ENCODE assay signal across 23 mouse cellular contexts in genomic region chr4:57719370-57719769, GRCm38 (mm10). TPM values are rescaled to one million over a fixed set of nuclear protein-coding genes. Genes with fewer than 3 reads are reported as not detected.
DNase-seq lines count a peak whose midpoint lies in the region; ATAC-seq and TF ChIP-seq lines count a peak whose summit lies in the region.
"Had no signal": no experiment of that assay in that cellular context is flagged by ENCODE, and none has a peak within 500 bp of the region (broad histone marks: within the 10 kb centered on the region; RNA-seq: fewer than 3 reads in every experiment).

No protein-coding gene starts in this region.

- H3K27ac ChIP-seq in left cerebral cortex, adult 2 months = no peak overlapping the region
- H3K27ac ChIP-seq in CH12.LX (ENCODE audit: insufficient read depth, low read depth) = no peak overlapping the region
- H3K27ac ChIP-seq in thymus, adult 2 months (ENCODE audit: control insufficient read depth, insufficient read depth, low read length) = no peak overlapping the region
- H3K27ac ChIP-seq in forebrain, embryonic 12.5 days = no peak overlapping the region
- H3K27ac ChIP-seq: embryonic facial prominence, embryonic 10.5 days; limb, embryonic 10.5 days; macrophage; midbrain, embryonic 15.5 days; neural tube, embryonic 12.5 days had no signal

- H3K4me3 ChIP-seq in left cerebral cortex, adult 2 months = no peak overlapping the region
- H3K4me3 ChIP-seq in CH12.LX (replicated peaks in 1 of 3; ENCODE audit: low read depth in 2 of 3, low read length in 2 of 3, poor library complexity in 1 of 3) = no peak overlapping the region
- no peak overlapping the region for H3K4me3 ChIP-seq in thymus, adult 2 months (ENCODE audit: control insufficient read depth, insufficient read depth, low read length)
- no peak overlapping the region for H3K4me3 ChIP-seq in forebrain, embryonic 12.5 days (replicated peaks)
- H3K4me3 ChIP-seq: embryonic facial prominence, embryonic 10.5 days; limb, embryonic 10.5 days; midbrain, embryonic 15.5 days; neural tube, embryonic 12.5 days had no signal

- no peaks in the 10 kb centered on the region for H3K27me3 ChIP-seq in CH12.LX (replicated peaks)
- H3K27me3 ChIP-seq in thymus, adult 2 months (ENCODE audit: control insufficient read depth, insufficient read depth, low read length) = no peaks in the 10 kb centered on the region
- H3K27me3 ChIP-seq in forebrain, embryonic 12.5 days = no peaks in the 10 kb centered on the region
- H3K27me3 ChIP-seq: midbrain, embryonic 15.5 days; neural tube, embryonic 12.5 days had no signal

- no peak for DNase-seq in left cerebral cortex, adult 2 months (ENCODE audit: extremely low spot score in 1 of 2, low spot score in 2 of 2)
- no peak for DNase-seq in left cerebral cortex, adult 9 months (ENCODE audit: low spot score in 2 of 2)
- DNase-seq in CH12.LX (ENCODE audit: extremely low read depth) = no peak
- peak; percentile 56 for DNase-seq in ES-CJ7 (ENCODE audit: low read depth, low spot score)
- peak; percentile 16 for DNase-seq in adipocyte (ENCODE audit: low spot score)
- no peak for DNase-seq in thymus, adult 2 months
- DNase-seq: adrenal gland, postnatal 25 days; cerebellum, adult 9-11 months; forebrain, postnatal 0 days; heart, postnatal 4 days; kidney, adult 11 months; kidney, postnatal 4 days; layer of hippocampus, adult 9-11 months; lung, adult 2 months; thymus, postnatal 4 days had no signal

- in situ Hi-C loops in CH12.LX (cut with MboI; ENCODE audit: low pct_ligation_motif_present, low pct_unique_long_range_greater_than_20kb, low sequenced_read_pairs) = loop anchor here (5.0 kb wide), 1 partner anchor 42 kb away; no protein-coding TSS in a partner anchor

- H3K9ac ChIP-seq in CH12.LX (ENCODE audit: insufficient read depth, low read depth) = no peak overlapping the region
- no peak overlapping the region for H3K9ac ChIP-seq in forebrain, embryonic 12.5 days
- H3K9ac ChIP-seq: forebrain, postnatal 0 days; midbrain, embryonic 15.5 days; neural tube, embryonic 12.5 days had no signal

- no peaks in the 10 kb centered on the region for H3K36me3 ChIP-seq in CH12.LX (replicated peaks in 1 of 2; ENCODE audit: control insufficient read depth in 1 of 2, insufficient read depth in 1 of 2, low read length in 1 of 2)
- H3K36me3 ChIP-seq in thymus, adult 2 months (ENCODE audit: control insufficient read depth, insufficient read depth, low read length) = no peaks in the 10 kb centered on the region
- H3K36me3 ChIP-seq in forebrain, embryonic 12.5 days (replicated peaks) = no peaks in the 10 kb centered on the region
- H3K36me3 ChIP-seq: embryonic facial prominence, embryonic 10.5 days; G1E; limb, embryonic 10.5 days; midbrain, embryonic 15.5 days; neural tube, embryonic 12.5 days had no signal

- no peak overlapping the region for H3K4me2 ChIP-seq in CH12.LX (ENCODE audit: insufficient read depth, low read depth, poor library complexity, severe bottlenecking)
- no peak overlapping the region for H3K4me2 ChIP-seq in forebrain, embryonic 12.5 days
- H3K4me2 ChIP-seq: midbrain, embryonic 15.5 days; neural tube, embryonic 12.5 days had no signal

- no peaks in the 10 kb centered on the region for H3K9me3 ChIP-seq in CH12.LX (replicated peaks; ENCODE audit: low read length)
- no peaks in the 10 kb centered on the region for H3K9me3 ChIP-seq in forebrain, embryonic 12.5 days
- H3K9me3 ChIP-seq: embryonic facial prominence, embryonic 10.5 days; limb, embryonic 10.5 days; midbrain, embryonic 15.5 days; neural tube, embryonic 12.5 days had no signal

- no peak for TF ChIP-seq EP300 in CH12.LX (IDR thresholded peaks at IDR 0.05; ENCODE audit: low read length)

- no peaks in the 10 kb centered on the region for H3K79me2 ChIP-seq in CH12.LX (replicated peaks; ENCODE audit: control insufficient read depth, extremely low read depth, insufficient read depth, poor library complexity, severe bottlenecking)

- TF ChIP-seq POLR2A in CH12.LX (IDR thresholded peaks at IDR 0.05; ENCODE audit: low read depth, low read length) = no peak
- TF ChIP-seq POLR2A in thymus, adult 2 months (IDR thresholded peaks at IDR 0.05; ENCODE audit: control insufficient read depth, extremely low read depth, insufficient read depth, low read length, poor library complexity) = no peak

- TF ChIP-seq RAD21 in CH12.LX (IDR thresholded peaks at IDR 0.05; ENCODE audit: low read depth, low read length) = no peak; the same call in 1 of the 2 replicates

- dilution Hi-C loops in CH12.LX (cut with MboI; ENCODE audit: extremely low pct_ligation_motif_present, extremely low pct_unique_long_range_greater_than_20kb, low sequenced_read_pairs) = no loop called here

- TF ChIP-seq CTCF in left cerebral cortex, adult 2 months (IDR thresholded peaks at IDR 0.05) = peak; percentile 16
- TF ChIP-seq CTCF in CH12.LX (conservative IDR thresholded peaks at IDR 0.05 in 1 of 2, IDR thresholded peaks at IDR 0.05 in 1 of 2; ENCODE audit: low read depth in 2 of 2, low read length in 2 of 2) = peak; percentile 29 to 44
- TF ChIP-seq CTCF in thymus, adult 2 months (IDR thresholded peaks at IDR 0.05; ENCODE audit: borderline replicate concordance, control insufficient read depth, extremely low read depth, insufficient read depth, low read length, poor library complexity) = no peak

- 97% methylated on average over 1 of the region's 1 CpGs for WGBS in thymus, adult 2 months
- 95% methylated on average over 1 of the region's 1 CpGs for WGBS in forebrain, embryonic 12.5 days

- no peak for ATAC-seq in forebrain, embryonic 12.5 days (ENCODE audit: low FRiP score)
- ATAC-seq: forebrain, postnatal 0 days; hindbrain, embryonic 16.5 days; midbrain, embryonic 15.5 days had no signal

- H3K4me1 ChIP-seq in CH12.LX (ENCODE audit: control insufficient read depth in 1 of 2, insufficient read depth in 2 of 2) = peaks cover 8 to 35% of the 10 kb centered on the region in 2 experiments
- H3K4me1 ChIP-seq in thymus, adult 2 months (replicated peaks; ENCODE audit: control insufficient read depth, insufficient read depth, low read length) = peaks cover 9% of the 10 kb centered on the region
- 0 out of 2 replicates have a peak, but pooled peaks cover 8% of the 10 kb centered on the region for H3K4me1 ChIP-seq in forebrain, embryonic 12.5 days

- intact Hi-C loops in left cerebral cortex, adult 2 months (cut with DNase I) = no loop called here

TF ChIP-seq in CH12.LX, 34 proteins besides CTCF, POLR2A, EP300 and RAD21:
- TF ChIP-seq CHD2 (IDR thresholded peaks at IDR 0.05; ENCODE audit: low read length) (no peak), ZNF384 (IDR thresholded peaks at IDR 0.05; ENCODE audit: low read depth, low read length) (no peak), IRF4 (IDR thresholded peaks at IDR 0.05; ENCODE audit: low read depth, low read length) (no peak), ZMIZ1 (IDR thresholded peaks at IDR 0.05; ENCODE audit: low read depth, low read length) (no peak), TBP (conservative IDR thresholded peaks at IDR 0.05; ENCODE audit: low read depth, low read length) (no peak), USF1 (IDR thresholded peaks at IDR 0.05; ENCODE audit: low read depth, low read length) (no peak), SMC3 (IDR thresholded peaks at IDR 0.05; ENCODE audit: low read depth, low read length) (no peak), POLR2AphosphoS2 (IDR thresholded peaks at IDR 0.05; ENCODE audit: low read depth, low read length) (no peak), UBTF (IDR thresholded peaks at IDR 0.05; ENCODE audit: low read depth, low read length) (no peak), ELF1 (IDR thresholded peaks at IDR 0.05; ENCODE audit: low read depth, low read length) (no peak), USF2 (conservative IDR thresholded peaks at IDR 0.05; ENCODE audit: low read depth, low read length) (no peak)

RNA-seq across cellular contexts. Expression of gene Akap2, which starts 1.9 kb away (rescaled TPM):
- 10 to 100 TPM; 41.5 to 44.8 TPM for total RNA-seq in left cerebral cortex, adult 2 months (2021)
- total RNA-seq in CH12.LX (2012; rRNA removed) (0.17 and 0.25 TPM in 2 replicates), CH12.LX (2014; rRNA removed) (0.04 TPM in 1 of 2 replicates, not detected in the other)
- 0.40 TPM in 1 of 2 replicates, not detected in the other for polyA plus RNA-seq in CH12.LX (2012; ENCODE audit: insufficient read length, low read depth)
- 99.2 and 117 TPM in 2 replicates for polyA plus RNA-seq in thymus, adult 2 months (2012; rRNA removed)
- 12.4 and 12.5 TPM in 2 replicates for polyA plus RNA-seq in forebrain, embryonic 12.5 days (2016; fragmentation: Nextera tagmentation; extraction: Ambion mirVana)
- polyA plus RNA-seq: G1E had no signal

Comparison
In these comparisons a context has a peak if more than half of its experiments do, and no peak if none do; other contexts are left out.
1. DNase-seq: peak in ES-CJ7 (single experiment) and adipocyte (single experiment); none in left cerebral cortex, adult 2 months (0 of 2), left cerebral cortex, adult 9 months (0 of 2), CH12.LX (single experiment) and thymus, adult 2 months (single experiment).